Mouse (Mus musculus) midbrain, postnatal 0 days (tissue): Measurements from ENCODE around the gene Gm6793. TPM values are rescaled to one million over a fixed set of nuclear protein-coding genes. Genes with fewer than 3 reads are reported as not detected.

Experiments
- ATAC-seq: fragments of 200-750 bp; cut with Nextera tagmentation; 2 replicates; pipeline ENCODE4 v1.8.0; 2017; ENCODE audit warnings: moderate number of reproducible peaks, mild to moderate bottlenecking, moderate TSS enrichment, moderate library complexity; ENCODE audit not compliant: low FRiP score
- DNase-seq: peaks from one replicate; pipeline ENCODE4 v3.0.0-alpha.2; 2015; ENCODE audit warnings: low spot score
- H3K27ac ChIP-seq: fragments of 300-500 bp; sonication (generic); 2 replicates; pipeline ENCODE4 v1.5.1; 2014; ENCODE audit warnings: low read depth, mild to moderate bottlenecking, low read length, mixed read lengths
- H3K27me3 ChIP-seq: fragments of 300-500 bp; sonication (generic); 2 replicates; pipeline ENCODE4 v1.6.1; 2014; ENCODE audit warnings: low read length, control low read depth, mixed read lengths; ENCODE audit not compliant: insufficient read depth
- H3K36me3 ChIP-seq: fragments of 300-500 bp; sonication (generic); 2 replicates; pipeline ENCODE4 v1.6.1; 2014; ENCODE audit warnings: low read length, control low read depth, mixed read lengths; ENCODE audit not compliant: insufficient read depth
- H3K4me1 ChIP-seq: fragments of 300-500 bp; sonication (generic); 2 replicates; pipeline ENCODE4 v1.6.1; 2014; ENCODE audit warnings: mild to moderate bottlenecking, control low read depth, antibody characterized with exemption, low read length, mixed read lengths; ENCODE audit not compliant: insufficient read depth
- H3K4me2 ChIP-seq: fragments of 300-500 bp; sonication (generic); 2 replicates; pipeline ENCODE4 v1.6.1; 2014; ENCODE audit warnings: low read depth, mild to moderate bottlenecking, low read length, mixed read lengths; ENCODE audit not compliant: poor library complexity, severe bottlenecking
- H3K4me3 ChIP-seq: fragments of 300-500 bp; sonication (generic); 2 replicates; pipeline ENCODE4 v1.5.1; 2014; ENCODE audit warnings: low read depth, mild to moderate bottlenecking, low read length, moderate library complexity
- H3K9ac ChIP-seq: fragments of 300-500 bp; sonication (generic); replicated peaks from 2 replicates; pipeline ENCODE4 v1.6.1; 2014; ENCODE audit warnings: mild to moderate bottlenecking, low read length, moderate library complexity, mixed read lengths; ENCODE audit not compliant: poor library complexity, severe bottlenecking
- H3K9me3 ChIP-seq: fragments of 300-500 bp; sonication (generic); 2 replicates; pipeline ENCODE4 v1.6.1; 2016; ENCODE audit warnings: low read length, control low read depth
- CTCF ChIP-seq: IDR thresholded peaks from 2 replicates; pipeline ENCODE4 v1.5.1; 2016; ENCODE audit warnings: antibody characterized with exemption, mild to moderate bottlenecking
- WGBS: fragments of 180-500 bp; shearing (Covaris S2); extraction: QIAGEN DNeasy Blood & Tissue Kit; methylation state at CpG from one replicate; pipeline ENCODE4 v1.1.7; 2014; 5-methylcytosine and 5-hydroxymethylcytosine counted together
- polyA plus RNA-seq: library from polyadenylated mRNA; unstranded; fragments of >200 nt; fragmentation: Nextera tagmentation; extraction: Ambion mirVana; gene quantifications from 2 replicates; pipeline ENCODE4 v1.2.1, GENCODE M21; 2015
- total RNA-seq: library from RNA; depleted of rRNA; stranded (reverse); fragments of >200 nt; gene quantifications from 2 replicates; pipeline ENCODE4 v1.2.3, GENCODE M21; 2014

The Gm6793 gene
- total and polyA plus RNA-seq, 2 experiments from 2014 or later: 0.99 TPM; not detected in 1

- no peaks in the 10 kb centered on the region for H3K36me3 ChIP-seq
- no peaks in the 10 kb centered on the region for H3K27me3 ChIP-seq
- no peak for DNase-seq
- 88% methylated on average over 7 of the region's 7 CpGs for WGBS
- TF ChIP-seq CTCF: no peak
- no peaks in the 10 kb centered on the region for H3K4me1 ChIP-seq
- no peaks in the 10 kb centered on the region for H3K9me3 ChIP-seq
- no peak for ATAC-seq
- no peak overlapping the region for H3K9ac ChIP-seq
- H3K4me3 ChIP-seq: no peak overlapping the region
- no peak overlapping the region for H3K27ac ChIP-seq
- no peak overlapping the region for H3K4me2 ChIP-seq
Observed at GRCm38 (mm10) chr8:112029455-112029854, 14.6 kb upstream of the Gm6793 start.

- TF ChIP-seq CTCF: no peak
- no peaks in the 10 kb centered on the region for H3K9me3 ChIP-seq
- ATAC-seq: peak; percentile 65; the same call in 1 of the 2 replicates
- under 1% methylated on average over 40 of the region's 40 CpGs for WGBS
- peaks cover 3% of the 10 kb centered on the region; the same call in 1 of the 2 replicates for H3K36me3 ChIP-seq
- DNase-seq: no peak
- peak overlapping the region; percentile 93 for H3K9ac ChIP-seq
- H3K27ac ChIP-seq: peak overlapping the region; percentile 92
- no peaks in the 10 kb centered on the region for H3K27me3 ChIP-seq
- H3K4me1 ChIP-seq: peaks cover 10% of the 10 kb centered on the region
- peak overlapping the region; percentile 96 for H3K4me3 ChIP-seq
- peak overlapping the region; percentile 84 for H3K4me2 ChIP-seq
Observed at GRCm38 (mm10) chr8:112011816-112012242, 3.0 kb downstream of the Gm6793 start.

GRCm38 (mm10) chr8:112010997-112011815, 3.6 kb downstream of the Gm6793 start, which contains the start of the genes Kars and Terf2ip:
Gene Kars, minus strand, starts transcription at chr8:112011323.
Gene Terf2ip, plus strand, starts transcription at chr8:112011398.
- H3K27ac ChIP-seq: peak within 1 kb of the TSS; percentile 92
- peak within 1 kb of the TSS; percentile 93 for H3K9ac ChIP-seq
- peak; percentile 25 for TF ChIP-seq CTCF
- no peaks in the 10 kb centered on the region for H3K27me3 ChIP-seq
- peak within 1 kb of the TSS; percentile 96 for H3K4me3 ChIP-seq
- peaks cover 5% of the 10 kb centered on the region for H3K36me3 ChIP-seq
- ATAC-seq: peak; percentile 92
- peak within 1 kb of the TSS; percentile 84 for H3K4me2 ChIP-seq
- peak; percentile 96 for DNase-seq
- H3K4me1 ChIP-seq: peaks cover 10% of the 10 kb centered on the region
- H3K9me3 ChIP-seq: no peaks in the 10 kb centered on the region
- WGBS: under 1% methylated on average over 61 of the region's 61 CpGs

GRCm38 (mm10) chr8:112009558-112009957, 5.3 kb downstream of the Gm6793 start:
- WGBS: 93% methylated on average over 7 of the region's 7 CpGs
- no peak for TF ChIP-seq CTCF
- Histone ChIP-seq H3K9me3 (no peaks in the 10 kb centered on the region), H3K4me1 (peaks cover 10% of the 10 kb centered on the region), H3K4me3 (no peak overlapping the region), H3K36me3 (peaks cover 9% of the 10 kb centered on the region), H3K4me2 (no peak overlapping the region), H3K27me3 (no peaks in the 10 kb centered on the region), H3K9ac (no peak overlapping the region), H3K27ac (no peak overlapping the region)
- no peak for ATAC-seq
- no peak for DNase-seq

- Histone ChIP-seq H3K36me3 (peaks cover 22% of the 10 kb centered on the region), H3K9me3 (no peaks in the 10 kb centered on the region), H3K9ac (no peak overlapping the region), H3K27me3 (no peaks in the 10 kb centered on the region), H3K4me1 (peaks cover 6% of the 10 kb centered on the region), H3K27ac (no peak overlapping the region), H3K4me2 (no peak overlapping the region), H3K4me3 (no peak overlapping the region)
- ATAC-seq (no peak), DNase-seq (no peak)
- 100% methylated on average over 2 of the region's 2 CpGs for WGBS
- TF ChIP-seq CTCF: no peak
Observed at GRCm38 (mm10) chr8:112007669-112008068, 7.2 kb downstream of the Gm6793 start.

DNA sequence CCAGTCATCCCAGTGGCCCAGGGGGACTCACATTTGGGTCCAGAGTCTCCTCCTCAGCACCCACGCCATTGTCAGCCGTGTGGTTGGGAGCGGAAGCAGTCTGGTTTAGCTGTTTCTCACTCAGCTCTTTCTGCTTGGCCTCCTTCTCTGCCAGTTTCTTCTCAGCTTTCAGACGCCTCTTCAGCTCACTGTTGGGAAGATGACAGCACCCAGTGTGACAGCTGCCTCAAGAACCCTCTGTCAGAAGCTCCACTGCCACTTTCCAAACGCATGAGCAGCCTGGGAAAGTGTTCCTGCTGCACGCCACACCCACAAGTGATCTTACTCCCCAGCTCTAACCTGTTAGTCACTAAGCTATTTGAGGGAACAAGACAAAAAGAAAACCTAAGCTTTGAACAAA, 9.2 kb downstream of the Gm6793 start:
- peaks cover 6% of the 10 kb centered on the region for H3K4me1 ChIP-seq
- ATAC-seq (no peak), DNase-seq (no peak)
- no peaks in the 10 kb centered on the region for H3K9me3 ChIP-seq
- peaks cover 43% of the 10 kb centered on the region for H3K36me3 ChIP-seq
- no peak for TF ChIP-seq CTCF
- no peak overlapping the region for H3K27ac ChIP-seq
- no peak overlapping the region for H3K9ac ChIP-seq
- H3K27me3 ChIP-seq: no peaks in the 10 kb centered on the region
- H3K4me2 ChIP-seq: no peak overlapping the region
- no peak overlapping the region for H3K4me3 ChIP-seq
- WGBS: 97% methylated on average over 6 of the region's 6 CpGs
